Mouse (Mus musculus): ENCODE measurements around the gene Slc39a12. TPM values are rescaled to one million over a fixed set of nuclear protein-coding genes. Genes with fewer than 3 reads are reported as not detected.

The Slc39a12 gene
- polyA plus RNA-seq (2012; ENCODE audit: insufficient read depth, insufficient read length, low replicate concordance, missing spikeins) = not detected in 2 replicates

DNA sequence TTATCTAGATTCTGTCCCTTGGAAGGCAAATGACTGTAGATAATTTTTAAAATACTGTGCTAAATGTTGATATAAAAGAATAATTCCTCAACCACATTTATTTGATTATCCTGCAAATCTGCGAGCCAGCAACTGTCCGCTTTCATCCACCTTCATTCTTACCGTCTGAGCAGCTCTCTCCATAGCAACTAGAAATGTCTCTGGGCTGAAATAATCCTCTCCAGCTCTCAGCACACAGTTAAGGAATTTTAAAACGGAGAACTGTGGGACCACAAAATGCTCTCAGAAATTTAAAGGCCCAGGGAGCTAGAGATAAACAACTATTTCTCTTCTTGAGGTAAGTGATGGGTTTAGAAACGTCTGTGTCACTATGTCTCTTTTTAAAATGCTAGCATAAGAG is at the start of gene Slc39a12:
Gene Slc39a12, plus strand, starts transcription at position 155 of the 400 bp plus-strand sequence.
- H3K27ac ChIP-seq (ENCODE audit: insufficient read depth, low read depth, low read length) = no peak within 1 kb of the TSS
- no peak within 1 kb of the TSS for H3K4me3 ChIP-seq (ENCODE audit: insufficient read depth, low read depth, low read length)
- H3K4me1 ChIP-seq (ENCODE audit: control insufficient read depth, insufficient read depth, low read length) = no peaks in the 10 kb centered on the region
- 44% methylated on average over 5 of the region's 5 CpGs for WGBS
- TF ChIP-seq CTCF (IDR thresholded peaks at IDR 0.05; ENCODE audit: insufficient read depth, low read depth, low read length) (no peak), POLR2A (IDR thresholded peaks at IDR 0.05; ENCODE audit: insufficient read depth, low read depth, low read length) (no peak)

DNA sequence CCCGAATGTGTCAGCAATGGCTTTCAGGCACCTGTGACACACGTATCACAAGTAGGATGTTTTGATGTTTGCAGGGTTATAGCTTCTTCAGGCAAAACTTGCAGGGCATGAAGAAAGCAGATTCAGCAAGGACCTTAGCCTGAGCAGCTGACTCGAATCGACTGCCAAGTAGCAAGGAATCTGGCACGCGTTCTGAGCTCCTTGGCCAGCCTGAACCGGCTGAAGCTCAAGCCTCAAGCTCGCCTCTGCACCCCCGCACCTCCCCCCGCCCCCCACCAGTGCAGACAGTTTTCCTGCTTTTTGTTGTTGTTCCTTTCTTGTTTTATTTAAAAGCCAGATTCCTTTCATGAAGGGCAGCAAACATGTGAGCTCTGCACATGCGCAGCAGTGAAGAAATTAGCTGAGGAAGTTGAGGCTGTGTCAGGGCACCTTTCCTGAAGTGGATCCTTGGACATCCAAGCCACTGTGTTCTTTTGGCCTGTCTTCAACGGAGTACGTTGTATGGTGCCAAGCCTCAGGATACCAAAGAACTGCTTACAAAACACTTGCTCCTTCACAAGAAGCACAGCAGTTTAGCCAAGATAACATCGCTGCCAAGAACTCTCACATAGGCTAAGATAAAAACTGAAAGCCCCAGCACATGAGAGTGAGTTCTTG is 46.3 kb upstream of the Slc39a12 start:
- Histone ChIP-seq H3K4me3 (ENCODE audit: insufficient read depth, low read depth, low read length) (peak overlapping the region; percentile 4; the same call in 1 of the 2 replicates), H3K4me1 (ENCODE audit: control insufficient read depth, insufficient read depth, low read length) (peaks cover 2% of the 10 kb centered on the region; the same call in 1 of the 2 replicates), H3K27ac (ENCODE audit: insufficient read depth, low read depth, low read length) (peak overlapping the region; percentile 85)
- 12% methylated on average over 14 of the region's 14 CpGs for WGBS
- TF ChIP-seq CTCF (IDR thresholded peaks at IDR 0.05; ENCODE audit: insufficient read depth, low read depth, low read length) = no peak
- no peak for TF ChIP-seq POLR2A (IDR thresholded peaks at IDR 0.05; ENCODE audit: insufficient read depth, low read depth, low read length)

DNA sequence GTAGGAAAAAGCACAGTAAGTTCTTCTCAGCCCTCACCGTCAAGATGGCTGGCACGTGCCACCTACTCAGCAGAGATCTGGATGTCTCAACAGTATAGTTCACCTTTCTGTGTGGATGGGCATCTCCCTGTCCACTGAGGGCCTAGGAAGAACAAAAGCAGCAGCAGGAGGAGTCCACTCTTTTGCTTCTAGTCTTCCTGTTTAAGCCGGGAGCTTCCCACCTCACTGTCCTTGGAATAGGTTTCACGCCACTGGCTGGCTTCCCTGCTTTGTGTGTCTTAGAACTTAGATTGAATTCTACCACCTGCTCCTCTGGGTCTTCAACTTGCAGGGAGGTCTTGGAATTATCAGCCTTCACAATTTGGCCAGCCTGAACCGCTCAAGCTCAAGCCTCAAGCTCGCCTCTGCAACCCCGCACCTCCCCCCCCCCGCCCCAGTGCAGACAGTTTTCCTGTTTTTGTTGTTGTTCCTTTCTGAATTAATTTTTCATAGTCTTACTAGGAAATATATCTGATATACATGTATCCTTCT is 45.7 kb upstream of the Slc39a12 start:
- H3K27ac ChIP-seq (ENCODE audit: insufficient read depth, low read depth, low read length) = peak overlapping the region; percentile 55; the same call in 1 of the 2 replicates
- TF ChIP-seq POLR2A (IDR thresholded peaks at IDR 0.05; ENCODE audit: insufficient read depth, low read depth, low read length) = no peak
- no peak for TF ChIP-seq CTCF (IDR thresholded peaks at IDR 0.05; ENCODE audit: insufficient read depth, low read depth, low read length)
- peaks cover 2% of the 10 kb centered on the region; the same call in 1 of the 2 replicates for H3K4me1 ChIP-seq (ENCODE audit: control insufficient read depth, insufficient read depth, low read length)
- WGBS = 56% methylated on average over 8 of the region's 8 CpGs
- H3K4me3 ChIP-seq (ENCODE audit: insufficient read depth, low read depth, low read length) = no peak overlapping the region

DNA sequence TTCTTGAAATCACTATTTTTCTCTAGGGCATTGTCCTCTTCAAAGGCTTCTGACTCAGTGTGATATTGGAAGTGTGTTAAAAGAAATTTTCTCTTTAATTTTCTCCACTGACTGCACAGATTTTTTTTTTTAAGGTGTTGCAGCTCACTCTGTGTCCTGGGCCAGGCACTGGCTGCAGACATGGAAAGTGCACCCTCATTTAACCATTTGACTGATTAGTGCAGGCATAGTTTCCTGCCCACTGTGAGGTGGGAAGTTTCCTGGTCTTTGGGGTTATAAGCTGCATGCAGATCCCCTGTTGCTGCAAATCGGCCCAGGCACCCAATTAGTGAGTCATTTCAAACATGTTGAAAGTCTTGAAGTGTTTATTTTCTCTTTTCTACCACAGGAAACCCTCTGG is 740 bp downstream of the Slc39a12 start:
- Histone ChIP-seq H3K4me3 (ENCODE audit: insufficient read depth, low read depth, low read length) (no peak overlapping the region), H3K27ac (ENCODE audit: insufficient read depth, low read depth, low read length) (no peak overlapping the region), H3K4me1 (ENCODE audit: control insufficient read depth, insufficient read depth, low read length) (no peaks in the 10 kb centered on the region)
- 19% methylated on average over 1 of the region's 1 CpGs for WGBS
- TF ChIP-seq POLR2A (IDR thresholded peaks at IDR 0.05; ENCODE audit: insufficient read depth, low read depth, low read length) (no peak), CTCF (IDR thresholded peaks at IDR 0.05; ENCODE audit: insufficient read depth, low read depth, low read length) (no peak)

DNA sequence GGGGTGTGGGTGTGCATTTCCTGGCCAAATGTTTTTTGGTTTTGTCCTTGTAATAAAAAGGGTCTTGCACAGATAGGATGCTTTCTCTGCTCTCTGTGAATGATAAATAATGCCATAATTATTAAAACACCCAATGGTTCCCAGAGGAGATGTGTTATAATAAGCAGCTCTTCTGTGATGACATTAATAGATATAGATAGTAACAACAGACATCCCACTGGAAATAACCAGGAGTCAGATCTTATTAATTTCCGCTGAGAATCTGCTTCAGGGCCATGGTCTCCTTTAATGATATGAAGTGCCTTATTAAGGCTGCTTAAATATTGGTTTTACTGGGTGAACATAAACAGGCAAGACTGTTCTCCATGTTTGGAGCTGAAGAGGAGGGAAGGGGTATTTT is 2.8 kb downstream of the Slc39a12 start:
- H3K4me1 ChIP-seq (ENCODE audit: control insufficient read depth, insufficient read depth, low read length) = no peaks in the 10 kb centered on the region
- no peak overlapping the region for H3K27ac ChIP-seq (ENCODE audit: insufficient read depth, low read depth, low read length)
- TF ChIP-seq CTCF (IDR thresholded peaks at IDR 0.05; ENCODE audit: insufficient read depth, low read depth, low read length) (no peak), POLR2A (IDR thresholded peaks at IDR 0.05; ENCODE audit: insufficient read depth, low read depth, low read length) (no peak)
- 81% methylated on average over 1 of the region's 1 CpGs for WGBS
- no peak overlapping the region for H3K4me3 ChIP-seq (ENCODE audit: insufficient read depth, low read depth, low read length)

DNA sequence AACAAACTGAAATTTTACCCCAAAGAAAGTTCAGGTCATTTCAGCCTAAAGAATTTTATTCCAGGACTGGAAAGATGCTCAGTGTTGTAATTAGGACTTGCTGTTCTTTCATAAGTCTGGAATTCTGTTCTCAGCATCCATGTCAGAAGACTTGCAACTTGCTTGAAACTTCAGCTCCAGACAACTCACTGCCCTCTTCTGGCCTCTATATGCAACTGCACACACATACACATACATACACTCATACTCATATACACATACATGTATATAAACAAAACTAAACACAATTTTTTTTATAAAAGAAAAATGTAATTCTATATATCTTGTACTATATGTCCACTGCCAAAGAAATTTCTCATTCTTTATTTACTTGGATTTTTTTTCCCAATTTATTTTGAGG is 14.9 kb downstream of the Slc39a12 start:
- H3K4me1 ChIP-seq (ENCODE audit: control insufficient read depth, insufficient read depth, low read length) = no peaks in the 10 kb centered on the region
- TF ChIP-seq POLR2A (IDR thresholded peaks at IDR 0.05; ENCODE audit: insufficient read depth, low read depth, low read length) (no peak), CTCF (IDR thresholded peaks at IDR 0.05; ENCODE audit: insufficient read depth, low read depth, low read length) (no peak)
- H3K4me3 ChIP-seq (ENCODE audit: insufficient read depth, low read depth, low read length) = no peak overlapping the region
- H3K27ac ChIP-seq (ENCODE audit: insufficient read depth, low read depth, low read length) = no peak overlapping the region

DNA sequence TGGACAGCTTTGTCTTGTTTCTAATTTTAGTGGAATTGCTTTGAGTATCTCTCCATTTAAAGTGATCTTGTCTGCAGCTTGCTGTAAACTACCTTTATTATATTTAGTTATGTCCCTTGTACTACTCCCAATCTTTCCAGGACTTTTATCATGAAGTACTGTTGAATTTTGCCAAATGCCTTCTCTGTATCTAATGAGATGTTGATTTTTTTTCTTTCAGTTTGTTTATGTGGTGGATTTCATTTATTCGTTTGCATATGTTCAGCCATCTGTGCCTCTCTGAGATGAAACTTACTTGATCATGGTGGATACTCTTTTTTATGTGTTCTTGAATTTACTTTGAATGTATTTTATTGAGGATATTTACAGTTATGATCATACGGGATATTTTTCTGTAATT is 40.9 kb downstream of the Slc39a12 start:
- no peak overlapping the region for H3K4me3 ChIP-seq (ENCODE audit: insufficient read depth, low read depth, low read length)
- 79% methylated on average over 2 of the region's 2 CpGs for WGBS
- no peaks in the 10 kb centered on the region for H3K4me1 ChIP-seq (ENCODE audit: control insufficient read depth, insufficient read depth, low read length)
- H3K27ac ChIP-seq (ENCODE audit: insufficient read depth, low read depth, low read length) = no peak overlapping the region
- TF ChIP-seq POLR2A (IDR thresholded peaks at IDR 0.05; ENCODE audit: insufficient read depth, low read depth, low read length) (no peak), CTCF (IDR thresholded peaks at IDR 0.05; ENCODE audit: insufficient read depth, low read depth, low read length) (no peak)

DNA sequence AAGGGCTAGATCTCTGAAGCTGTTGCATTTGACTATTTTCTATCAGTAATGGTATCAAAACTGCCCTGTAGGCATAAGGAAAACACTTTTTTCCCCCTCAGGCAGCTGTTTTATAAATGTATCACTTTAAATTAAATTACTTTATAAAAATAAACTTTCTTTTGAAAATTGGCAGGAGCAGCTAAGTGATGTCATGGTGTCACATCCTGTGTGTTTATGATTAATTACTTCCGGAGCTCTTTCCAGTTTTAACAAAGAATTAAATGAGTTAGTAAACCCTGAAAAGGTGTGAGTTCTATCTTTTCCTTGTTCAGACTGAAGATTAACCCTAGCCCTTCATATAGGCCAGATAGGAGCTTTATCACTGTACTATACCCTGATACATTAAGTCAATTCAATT is 59.2 kb downstream of the Slc39a12 start:
- H3K4me3 ChIP-seq (ENCODE audit: insufficient read depth, low read depth, low read length) = no peak overlapping the region
- TF ChIP-seq CTCF (IDR thresholded peaks at IDR 0.05; ENCODE audit: insufficient read depth, low read depth, low read length) (no peak), POLR2A (IDR thresholded peaks at IDR 0.05; ENCODE audit: insufficient read depth, low read depth, low read length) (no peak)
- 57% methylated on average over 1 of the region's 1 CpGs for WGBS
- no peaks in the 10 kb centered on the region for H3K4me1 ChIP-seq (ENCODE audit: control insufficient read depth, insufficient read depth, low read length)
- no peak overlapping the region for H3K27ac ChIP-seq (ENCODE audit: insufficient read depth, low read depth, low read length)

DNA sequence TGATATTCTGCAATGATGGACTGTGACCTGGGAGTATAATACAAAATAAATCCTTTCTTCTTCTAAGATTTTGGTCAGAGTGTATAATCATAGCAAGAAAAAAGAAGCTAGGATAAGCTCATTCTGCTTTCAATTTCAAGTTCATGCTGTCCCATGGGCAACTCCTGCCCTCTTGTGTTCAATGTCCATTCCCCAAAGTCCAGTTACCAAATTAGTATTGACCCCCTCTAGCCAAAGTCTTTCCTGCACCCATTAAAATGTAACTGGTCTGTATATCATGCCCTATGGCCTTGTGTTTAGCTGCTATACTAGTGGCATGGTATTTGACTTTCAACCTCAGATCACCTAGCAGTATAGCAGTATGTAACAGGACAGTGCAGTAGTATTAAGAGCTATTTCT is 62.8 kb downstream of the Slc39a12 start:
- no peak for TF ChIP-seq POLR2A (IDR thresholded peaks at IDR 0.05; ENCODE audit: insufficient read depth, low read depth, low read length)
- TF ChIP-seq CTCF (IDR thresholded peaks at IDR 0.05; ENCODE audit: insufficient read depth, low read depth, low read length) = no peak
- Histone ChIP-seq H3K27ac (ENCODE audit: insufficient read depth, low read depth, low read length) (no peak overlapping the region), H3K4me1 (ENCODE audit: control insufficient read depth, insufficient read depth, low read length) (no peaks in the 10 kb centered on the region), H3K4me3 (ENCODE audit: insufficient read depth, low read depth, low read length) (no peak overlapping the region)

All from olfactory bulb, adult 2 months (tissue).